Mouse (Mus musculus) intestine, postnatal 0 days (tissue): ENCODE results near the gene Mlx. TPM values are rescaled to one million over a fixed set of nuclear protein-coding genes. Genes with fewer than 3 reads are reported as not detected.

Source experiments
- ATAC-seq: fragments of 200-750 bp; cut with Nextera tagmentation; 2 replicates; pipeline ENCODE4 v1.8.0; 2017; ENCODE audit warnings: mild to moderate bottlenecking, moderate TSS enrichment, moderate library complexity
- H3K27ac ChIP-seq: fragments of 300-500 bp; sonication (generic); 2 replicates; pipeline ENCODE4 v1.5.1; 2014; ENCODE audit warnings: mild to moderate bottlenecking, low read depth, low read length, moderate library complexity
- H3K27me3 ChIP-seq: fragments of 300-500 bp; sonication (generic); replicated peaks from 2 replicates; pipeline ENCODE4 v1.6.1; 2014; ENCODE audit warnings: low read length, mixed read lengths; ENCODE audit not compliant: control insufficient read depth, insufficient read depth
- H3K36me3 ChIP-seq: fragments of 300-500 bp; sonication (generic); 2 replicates; pipeline ENCODE4 v1.6.1; 2014; ENCODE audit warnings: mild to moderate bottlenecking, moderate library complexity; ENCODE audit not compliant: control insufficient read depth, insufficient read depth
- H3K4me1 ChIP-seq: fragments of 300-500 bp; sonication (generic); replicated peaks from 2 replicates; pipeline ENCODE4 v1.6.1; 2014; ENCODE audit warnings: antibody characterized with exemption, low read length, mixed read lengths; ENCODE audit not compliant: control insufficient read depth, insufficient read depth
- H3K4me2 ChIP-seq: fragments of 300-500 bp; sonication (generic); replicated peaks from 2 replicates; pipeline ENCODE4 v1.6.1; 2014; ENCODE audit warnings: low read depth, mild to moderate bottlenecking, moderate library complexity
- H3K4me3 ChIP-seq: fragments of 300-500 bp; sonication (generic); 2 replicates; pipeline ENCODE4 v1.5.1; 2014; ENCODE audit warnings: low read depth, low read length
- H3K9ac ChIP-seq: fragments of 300-500 bp; sonication (generic); 2 replicates; pipeline ENCODE4 v1.6.1; 2014; ENCODE audit warnings: mild to moderate bottlenecking, low read depth, low read length
- H3K9me3 ChIP-seq: fragments of 300-500 bp; sonication (generic); 2 replicates; pipeline ENCODE4 v1.6.1; 2016; ENCODE audit warnings: mixed run types; ENCODE audit not compliant: control insufficient read depth
- CTCF ChIP-seq: sonication (generic); IDR thresholded peaks from 2 replicates; pipeline ENCODE4 v1.5.1; 2016; ENCODE audit warnings: low read depth, mild to moderate bottlenecking, control low read depth, antibody characterized with exemption, moderate library complexity
- WGBS: fragments of 180-500 bp; shearing (Covaris S2); extraction: QIAGEN DNeasy Blood & Tissue Kit; methylation state at CpG from one replicate; pipeline ENCODE4 v1.1.7; 2014; 5-methylcytosine and 5-hydroxymethylcytosine counted together
- polyA plus RNA-seq: library from polyadenylated mRNA; unstranded; fragments of >200 nt; fragmentation: Nextera tagmentation; extraction: Ambion mirVana; gene quantifications from 2 replicates; pipeline ENCODE4 v1.2.1, GENCODE M21; 2015

Gene Mlx
- polyA plus RNA-seq, 1 experiment from 2014 or later, result 93.3 TPM

GRCm38 (mm10) chr11:101127075-101127474 lies 40.0 kb downstream of the Mlx start:
- Histone ChIP-seq H3K27me3 (no peaks in the 10 kb centered on the region), H3K27ac (no peak overlapping the region), H3K9me3 (no peaks in the 10 kb centered on the region), H3K4me1 (peaks cover 5% of the 10 kb centered on the region; the same call in 1 of the 2 replicates), H3K4me3 (no peak overlapping the region), H3K4me2 (no peak overlapping the region), H3K9ac (no peak overlapping the region), H3K36me3 (peaks cover 27% of the 10 kb centered on the region)
- 71% methylated on average over 1 of the region's 1 CpGs for WGBS
- peak; percentile 44 for TF ChIP-seq CTCF
- ATAC-seq, result no peak

GRCm38 (mm10) chr11:101128996-101129577 lies 42.0 kb downstream of the Mlx start:
- H3K36me3 ChIP-seq, result peaks cover 15% of the 10 kb centered on the region
- no peak for ATAC-seq
- WGBS, result 84% methylated on average over 11 of the region's 11 CpGs
- H3K4me2 ChIP-seq, result no peak overlapping the region
- no peak overlapping the region for H3K4me3 ChIP-seq
- no peak overlapping the region for H3K27ac ChIP-seq
- TF ChIP-seq CTCF, result no peak
- no peaks in the 10 kb centered on the region for H3K27me3 ChIP-seq
- H3K4me1 ChIP-seq, result peaks cover 5% of the 10 kb centered on the region; the same call in 1 of the 2 replicates
- H3K9me3 ChIP-seq, result no peaks in the 10 kb centered on the region
- no peak overlapping the region for H3K9ac ChIP-seq

- Histone ChIP-seq H3K9ac (no peak overlapping the region), H3K4me1 (peaks cover 5% of the 10 kb centered on the region; the same call in 1 of the 2 replicates), H3K27ac (no peak overlapping the region), H3K36me3 (peaks cover 15% of the 10 kb centered on the region), H3K4me2 (0 out of 2 replicates have a peak overlapping the region, but pooled peaks have one; percentile 21), H3K27me3 (no peaks in the 10 kb centered on the region), H3K4me3 (no peak overlapping the region), H3K9me3 (no peaks in the 10 kb centered on the region)
- ATAC-seq, result peak; percentile 57; the same call in 1 of the 2 replicates
- WGBS, result 28% methylated on average over 18 of the region's 18 CpGs
- no peak for TF ChIP-seq CTCF
Observed at GRCm38 (mm10) chr11:101130056-101130756, 43.1 kb downstream of the Mlx start.

- Histone ChIP-seq H3K27ac (no peak overlapping the region), H3K9me3 (no peaks in the 10 kb centered on the region), H3K27me3 (no peaks in the 10 kb centered on the region), H3K9ac (no peak overlapping the region), H3K4me1 (peaks cover 5% of the 10 kb centered on the region; the same call in 1 of the 2 replicates), H3K36me3 (peaks cover 5% of the 10 kb centered on the region), H3K4me2 (no peak overlapping the region), H3K4me3 (no peak overlapping the region)
- no peak for TF ChIP-seq CTCF
- 85% methylated on average over 2 of the region's 2 CpGs for WGBS
- no peak for ATAC-seq
Observed at GRCm38 (mm10) chr11:101131187-101131586, 44.1 kb downstream of the Mlx start.

GRCm38 (mm10) chr11:101131701-101132100 lies 44.6 kb downstream of the Mlx start:
- H3K9me3 ChIP-seq, result no peaks in the 10 kb centered on the region
- TF ChIP-seq CTCF, result peak; percentile 64
- no peaks in the 10 kb centered on the region for H3K27me3 ChIP-seq
- peaks cover 5% of the 10 kb centered on the region; the same call in 1 of the 2 replicates for H3K4me1 ChIP-seq
- H3K36me3 ChIP-seq, result peaks cover under 1% of the 10 kb centered on the region; the same call in 1 of the 2 replicates
- H3K9ac ChIP-seq, result no peak overlapping the region
- no peak overlapping the region for H3K27ac ChIP-seq
- 82% methylated on average over 6 of the region's 6 CpGs for WGBS
- H3K4me3 ChIP-seq, result no peak overlapping the region
- H3K4me2 ChIP-seq, result no peak overlapping the region
- no peak for ATAC-seq

GRCm38 (mm10) chr11:101133037-101133436 lies 46.0 kb downstream of the Mlx start:
- Histone ChIP-seq H3K9me3 (no peaks in the 10 kb centered on the region), H3K4me3 (no peak overlapping the region), H3K4me1 (peaks cover 5% of the 10 kb centered on the region; the same call in 1 of the 2 replicates), H3K27me3 (no peaks in the 10 kb centered on the region), H3K36me3 (no peaks in the 10 kb centered on the region), H3K9ac (no peak overlapping the region), H3K4me2 (no peak overlapping the region), H3K27ac (no peak overlapping the region)
- TF ChIP-seq CTCF, result no peak
- ATAC-seq, result no peak
- 54% methylated on average over 12 of the region's 12 CpGs for WGBS
